Mouse (Mus musculus): ENCODE results near the gene Gm7358. TPM values are rescaled to one million over a fixed set of nuclear protein-coding genes. Genes with fewer than 3 reads are reported as not detected.

Gm7358 gene
- polyA plus RNA-seq, 1 experiment from 2014 or later, result not detected

Other genes starting within 250 kb of the Gm7358 start
- gene Gm7168, start 111.2 kb downstream of the Gm7358 start, polyA plus RNA-seq (2015; fragmentation: Nextera tagmentation; extraction: Ambion mirVana), result not detected in 2 replicates
- not detected in 2 replicates for gene Gm7356, start 55.8 kb downstream of the Gm7358 start, polyA plus RNA-seq (2015; fragmentation: Nextera tagmentation; extraction: Ambion mirVana)
- gene Dact2, start 144.8 kb upstream of the Gm7358 start, polyA plus RNA-seq (2015; fragmentation: Nextera tagmentation; extraction: Ambion mirVana), result 2.9 and 3.3 TPM in 2 replicates
- 137 and 139 TPM in 2 replicates for gene Smoc2, start 220.0 kb upstream of the Gm7358 start, polyA plus RNA-seq (2015; fragmentation: Nextera tagmentation; extraction: Ambion mirVana)